Mouse (Mus musculus): ENCODE results near the gene Sec11a. TPM values are rescaled to one million over a fixed set of nuclear protein-coding genes. Genes with fewer than 3 reads are reported as not detected.

The Sec11a gene
- polyA plus RNA-seq, 1 experiment = 0.23 TPM

DNA sequence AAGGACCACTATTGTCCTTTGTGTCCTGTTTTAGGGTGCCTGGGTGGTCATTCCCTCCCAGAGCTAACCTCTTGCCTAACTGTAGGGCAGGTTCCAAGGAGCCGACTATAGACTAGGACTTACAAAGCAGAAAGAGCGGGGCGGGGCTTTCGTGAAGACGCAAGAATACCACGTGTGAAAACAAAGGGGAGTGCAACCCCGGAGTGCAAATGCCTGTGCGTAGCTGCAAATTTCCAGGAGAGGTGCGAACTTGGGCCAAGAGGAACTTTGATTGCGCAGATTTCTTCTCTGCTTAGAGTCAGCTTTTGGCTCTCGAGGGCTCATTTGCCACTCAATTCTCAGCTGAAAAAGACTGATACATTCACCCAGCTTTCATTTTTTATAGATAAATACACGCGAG, 87.4 kb downstream of the Sec11a start:
- Histone ChIP-seq H3K27me3 (ENCODE audit: control insufficient read depth) (no peaks in the 10 kb centered on the region), H3K9me3 (ENCODE audit: control insufficient read depth, low read length) (no peaks in the 10 kb centered on the region), H3K4me3 (replicated peaks) (peak overlapping the region; percentile 83), H3K36me3 (ENCODE audit: control insufficient read depth) (no peaks in the 10 kb centered on the region; the same call in 1 of the 2 replicates), H3K4me1 (ENCODE audit: control insufficient read depth) (peaks cover 21% of the 10 kb centered on the region)
- TF ChIP-seq GATA1 (IDR thresholded peaks at IDR 0.05; ENCODE audit: low read length) (no peak), TAL1 (IDR thresholded peaks at IDR 0.05; ENCODE audit: low read length) (no peak)

- no peaks in the 10 kb centered on the region for H3K36me3 ChIP-seq (ENCODE audit: control insufficient read depth)
- H3K27me3 ChIP-seq (ENCODE audit: control insufficient read depth) = no peaks in the 10 kb centered on the region
- H3K9me3 ChIP-seq (ENCODE audit: control insufficient read depth, low read length) = peaks cover 5% of the 10 kb centered on the region
- H3K4me1 ChIP-seq (ENCODE audit: control insufficient read depth) = peaks cover 19% of the 10 kb centered on the region
- no peak overlapping the region for H3K4me3 ChIP-seq (replicated peaks)
- no peak for TF ChIP-seq GATA1 (IDR thresholded peaks at IDR 0.05; ENCODE audit: low read length)
- TF ChIP-seq TAL1 (IDR thresholded peaks at IDR 0.05; ENCODE audit: low read length) = no peak
Measured at GRCm38 (mm10) chr7:80857181-80857580, 90.4 kb downstream of the Sec11a start.

- H3K4me3 ChIP-seq (replicated peaks) = no peak overlapping the region
- H3K4me1 ChIP-seq (ENCODE audit: control insufficient read depth) = peaks cover 5% of the 10 kb centered on the region
- no peaks in the 10 kb centered on the region for H3K27me3 ChIP-seq (ENCODE audit: control insufficient read depth)
- no peak for TF ChIP-seq GATA1 (IDR thresholded peaks at IDR 0.05; ENCODE audit: low read length)
- no peak for TF ChIP-seq TAL1 (IDR thresholded peaks at IDR 0.05; ENCODE audit: low read length)
- peaks cover 5% of the 10 kb centered on the region for H3K9me3 ChIP-seq (ENCODE audit: control insufficient read depth, low read length)
- no peaks in the 10 kb centered on the region for H3K36me3 ChIP-seq (ENCODE audit: control insufficient read depth)
Measured at GRCm38 (mm10) chr7:80855316-80855715, 92.3 kb downstream of the Sec11a start.

Other genes starting within 250 kb of the Sec11a start
- gene Iqgap1, start 121.8 kb downstream of the Sec11a start, polyA plus RNA-seq (2012) = 0.11 and 0.15 TPM in 2 replicates
- gene Zscan2, start 86.9 kb downstream of the Sec11a start, polyA plus RNA-seq (2012) = 0.02 and 0.03 TPM in 2 replicates
- gene Wdr73, start 46.5 kb downstream of the Sec11a start, polyA plus RNA-seq (2012) = 0.39 and 0.69 TPM in 2 replicates
- gene Nmb, start 42.7 kb downstream of the Sec11a start, polyA plus RNA-seq (2012) = 0.28 TPM in 1 of 2 replicates, not detected in the other
- 4.9 and 5.2 TPM in 2 replicates for gene Zfp592, start 45.9 kb upstream of the Sec11a start, polyA plus RNA-seq (2012)
- gene Alpk3, start 109.8 kb upstream of the Sec11a start, polyA plus RNA-seq (2012) = 0.01 TPM in 1 of 2 replicates, not detected in the other
- not detected in 2 replicates for gene Slc28a1, start 167.0 kb upstream of the Sec11a start, polyA plus RNA-seq (2012)

Data from erythroblast, embryonic 14.5 days (primary cell).